Mouse (Mus musculus) heart, embryonic 14.5 days (tissue): ENCODE measurements around the gene Trak1. TPM values are rescaled to one million over a fixed set of nuclear protein-coding genes. Genes with fewer than 3 reads are reported as not detected.

Experiments used
- ATAC-seq: fragments of 200-750 bp; cut with Nextera tagmentation; 2 replicates; pipeline ENCODE4 v1.8.0; 2017; ENCODE audit warnings: low read depth, moderate TSS enrichment; ENCODE audit not compliant: insufficient number of reproducible peaks, insufficient read depth, low FRiP score
- H3K27ac ChIP-seq, 2 experiments: fragments of 200-500 bp in 1 of 2; fragments of 300-500 bp in 1 of 2; sonication (generic) in 1 of 2; replicated peaks in 1 of 2; 2 replicates each; pipeline ENCODE4 v1.5.1; 2012 to 2014; ENCODE audit warnings: low read depth in 2 of 2, low read length in 2 of 2, control low read depth in 1 of 2, mild to moderate bottlenecking in 1 of 2, mixed read lengths in 1 of 2; ENCODE audit not compliant: control insufficient read depth in 1 of 2, insufficient read depth in 1 of 2
- H3K27me3 ChIP-seq: fragments of 300-500 bp; sonication (generic); 2 replicates; pipeline ENCODE4 v1.6.1; 2014; ENCODE audit warnings: mild to moderate bottlenecking, low read length, control low read depth; ENCODE audit not compliant: control insufficient read depth, insufficient read depth
- H3K36me3 ChIP-seq: fragments of 300-500 bp; sonication (generic); 2 replicates; pipeline ENCODE4 v1.6.1; 2014; ENCODE audit warnings: mild to moderate bottlenecking, control low read depth, low read length, mixed read lengths; ENCODE audit not compliant: control insufficient read depth, insufficient read depth
- H3K4me1 ChIP-seq, 2 experiments: fragments of 200-500 bp in 1 of 2; fragments of 300-500 bp in 1 of 2; sonication (generic) in 1 of 2; 2 replicates each; pipeline ENCODE4 v1.6.1; 2012 to 2014; ENCODE audit warnings: low read length in 2 of 2, control low read depth in 1 of 2, mixed read lengths in 1 of 2; ENCODE audit not compliant: control insufficient read depth in 2 of 2, insufficient read depth in 2 of 2
- H3K4me2 ChIP-seq: fragments of 300-500 bp; sonication (generic); 2 replicates; pipeline ENCODE4 v1.6.1; 2014; ENCODE audit warnings: mild to moderate bottlenecking, low read length
- H3K4me3 ChIP-seq, 2 experiments: fragments of 200-500 bp in 1 of 2; fragments of 300-500 bp in 1 of 2; sonication (generic) in 1 of 2; 2 replicates each; pipeline ENCODE4 v1.5.1; 2012 to 2014; ENCODE audit warnings: low read length in 2 of 2, mild to moderate bottlenecking in 2 of 2, control low read depth in 1 of 2, low read depth in 1 of 2, moderate library complexity in 1 of 2; ENCODE audit not compliant: control insufficient read depth in 1 of 2, insufficient read depth in 1 of 2
- H3K9ac ChIP-seq: fragments of 300-500 bp; sonication (generic); 2 replicates; pipeline ENCODE4 v1.6.1; 2014; ENCODE audit warnings: mild to moderate bottlenecking, low read length
- H3K9me3 ChIP-seq: fragments of 300-500 bp; sonication (generic); 2 replicates; pipeline ENCODE4 v1.6.1; 2016; ENCODE audit warnings: low read length, control low read depth; ENCODE audit not compliant: control insufficient read depth
- WGBS: fragments of 180-500 bp; shearing (Covaris S2); extraction: QIAGEN DNeasy Blood & Tissue Kit; methylation state at CpG from one replicate; pipeline ENCODE4 v1.1.7; 2014; 5-methylcytosine and 5-hydroxymethylcytosine counted together
- polyA plus RNA-seq: library from polyadenylated mRNA; unstranded; fragments of >200 nt; fragmentation: Nextera tagmentation; extraction: Ambion mirVana; gene quantifications from 2 replicates; pipeline ENCODE4 v1.2.1, GENCODE M21; 2014

Trak1 gene
- polyA plus RNA-seq, 1 experiment from 2014 or later: 41.3 TPM

DNA sequence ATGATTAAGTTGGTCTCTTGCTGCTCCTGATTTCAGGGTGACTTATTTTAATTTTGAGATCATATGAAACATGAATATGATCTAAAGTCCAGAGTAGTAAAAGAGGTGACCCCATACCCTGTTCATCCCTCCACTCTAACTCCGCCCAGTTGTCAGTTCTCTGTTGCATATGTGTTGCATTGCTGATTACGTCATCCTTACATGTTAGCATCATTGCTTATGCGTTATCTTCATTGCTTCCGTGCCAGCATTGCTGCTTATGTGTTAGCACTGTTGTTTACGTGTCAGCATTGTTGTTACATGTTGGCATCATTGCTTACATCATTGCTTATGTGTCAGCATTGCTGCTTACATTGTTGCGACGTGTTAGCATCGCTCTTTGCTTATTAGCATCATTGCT, 51.8 kb downstream of the Trak1 start:
- H3K4me1 ChIP-seq: peaks cover 52 to 78% of the 10 kb centered on the region in 2 experiments
- no peak overlapping the region; the same call in 1 of the 2 replicates for H3K9ac ChIP-seq
- H3K27me3 ChIP-seq: no peaks in the 10 kb centered on the region
- no peak overlapping the region for H3K4me2 ChIP-seq
- no peaks in the 10 kb centered on the region for H3K9me3 ChIP-seq
- 87% methylated on average over 8 of the region's 8 CpGs for WGBS
- peak overlapping the region in 1 of 2 experiments; percentile 95; a peak in 2 of 4 replicates for H3K27ac ChIP-seq
- H3K36me3 ChIP-seq: no peaks in the 10 kb centered on the region
- ATAC-seq: no peak
- no peak overlapping the region for H3K4me3 ChIP-seq

DNA sequence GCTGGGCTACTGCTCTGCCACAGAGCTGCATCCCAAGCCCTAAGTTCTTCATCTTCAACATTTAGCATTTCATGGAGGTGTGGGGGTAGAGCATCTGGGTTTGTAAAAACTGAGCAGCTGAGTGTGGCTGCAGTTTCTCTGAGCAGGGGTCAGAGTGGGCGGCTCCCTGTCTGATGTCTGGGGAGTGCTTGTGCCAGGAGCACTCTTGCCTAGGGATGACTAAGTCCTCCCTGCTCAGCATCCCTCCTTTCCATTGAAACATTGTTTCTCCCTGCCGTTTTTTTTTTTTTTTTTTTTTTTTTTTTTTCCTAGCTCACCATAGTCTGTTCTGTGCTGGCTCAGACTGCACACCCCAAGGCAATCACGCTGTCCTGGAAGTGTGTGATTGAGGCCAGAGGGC, 53.3 kb downstream of the Trak1 start:
- no peaks in the 10 kb centered on the region for H3K36me3 ChIP-seq
- H3K9me3 ChIP-seq: no peaks in the 10 kb centered on the region
- no peak overlapping the region for H3K4me2 ChIP-seq
- WGBS: 44% methylated on average over 3 of the region's 3 CpGs
- no peak overlapping the region for H3K4me3 ChIP-seq
- ATAC-seq: no peak
- H3K4me1 ChIP-seq: peaks cover 53 to 79% of the 10 kb centered on the region in 2 experiments
- H3K27me3 ChIP-seq: no peaks in the 10 kb centered on the region
- peak overlapping the region; percentile 64 for H3K9ac ChIP-seq
- peak overlapping the region; percentile 6 to 83; a peak in 3 of 4 replicates for H3K27ac ChIP-seq

DNA sequence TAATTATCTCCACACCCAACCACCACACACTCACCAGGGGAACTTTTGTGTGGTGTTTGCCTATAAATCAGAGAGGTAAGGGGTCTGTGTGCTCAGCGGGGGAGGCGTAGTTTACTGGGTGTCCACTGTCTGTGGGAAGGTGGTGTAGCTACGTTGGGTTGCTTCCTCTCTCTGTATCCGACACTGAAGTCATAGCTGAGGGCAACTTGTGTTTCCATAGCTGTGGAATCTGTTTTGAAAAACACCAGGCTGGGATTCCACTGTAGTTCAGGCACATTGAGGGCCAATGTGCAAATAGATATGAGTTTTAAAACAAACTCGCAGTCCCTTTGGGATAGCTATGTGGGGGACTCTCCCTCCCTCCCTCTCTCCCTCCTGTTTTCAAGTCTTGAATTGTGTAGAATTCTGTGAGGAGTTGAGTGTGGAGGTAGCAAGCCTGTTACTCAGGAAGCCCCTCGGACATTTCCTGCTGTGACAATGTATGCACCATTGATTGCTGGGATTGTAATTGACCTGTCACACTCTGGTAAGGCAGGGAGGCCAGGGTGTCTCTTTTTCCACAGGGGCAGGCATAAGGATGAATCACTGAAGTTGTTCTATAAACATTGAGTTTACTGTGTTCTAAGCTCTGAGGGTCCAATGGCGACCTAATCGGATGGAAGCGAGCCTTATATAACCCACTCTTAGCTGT, 54.2 kb downstream of the Trak1 start:
- no peak for ATAC-seq
- 46% methylated on average over 9 of the region's 9 CpGs for WGBS
- H3K9ac ChIP-seq: peak overlapping the region; percentile 64

DNA sequence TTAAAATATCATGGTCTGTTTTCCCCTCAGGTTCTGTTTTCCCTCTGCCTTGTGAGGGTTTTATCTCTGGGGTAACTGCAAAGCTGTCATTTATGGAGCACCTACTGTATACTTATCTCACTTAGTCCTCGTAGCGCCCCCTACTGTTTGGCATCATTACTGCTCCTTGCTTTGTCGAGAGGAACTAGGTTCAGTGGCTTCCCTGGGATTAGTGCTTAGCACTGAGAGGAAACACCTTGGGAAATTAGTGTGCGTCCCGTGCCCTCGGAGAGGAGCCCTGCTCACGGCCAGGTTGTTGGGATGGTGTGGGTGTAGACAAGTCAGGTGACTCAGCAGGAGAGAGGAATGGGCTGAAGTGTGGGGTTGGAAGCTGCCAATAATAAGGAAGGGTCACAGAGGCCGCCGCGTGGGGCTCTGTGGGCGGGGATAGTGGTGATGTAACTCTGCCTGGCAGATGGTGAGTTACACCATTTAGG, 54.9 kb downstream of the Trak1 start:
- H3K4me3 ChIP-seq: no peak overlapping the region
- no peaks in the 10 kb centered on the region for H3K27me3 ChIP-seq
- no peaks in the 10 kb centered on the region for H3K36me3 ChIP-seq
- no peak overlapping the region for H3K4me2 ChIP-seq
- no peaks in the 10 kb centered on the region for H3K9me3 ChIP-seq
- peak overlapping the region; percentile 64; the same call in 1 of the 2 replicates for H3K9ac ChIP-seq
- peak overlapping the region in 1 of 2 experiments; percentile 83; a peak in 2 of 4 replicates for H3K27ac ChIP-seq
- peaks cover 52 to 78% of the 10 kb centered on the region in 2 experiments for H3K4me1 ChIP-seq
- 24% methylated on average over 11 of the region's 11 CpGs for WGBS
- no peak for ATAC-seq

More for the DNA sequence above, 54.2 kb downstream of the Trak1 start:
- Histone ChIP-seq H3K4me3 (no peak overlapping the region), H3K4me1 (peaks cover 54 to 78% of the 10 kb centered on the region in 2 experiments), H3K9me3 (no peaks in the 10 kb centered on the region), H3K36me3 (no peaks in the 10 kb centered on the region), H3K27me3 (no peaks in the 10 kb centered on the region), H3K4me2 (no peak overlapping the region), H3K27ac (peak overlapping the region; percentile 6 to 83)

DNA sequence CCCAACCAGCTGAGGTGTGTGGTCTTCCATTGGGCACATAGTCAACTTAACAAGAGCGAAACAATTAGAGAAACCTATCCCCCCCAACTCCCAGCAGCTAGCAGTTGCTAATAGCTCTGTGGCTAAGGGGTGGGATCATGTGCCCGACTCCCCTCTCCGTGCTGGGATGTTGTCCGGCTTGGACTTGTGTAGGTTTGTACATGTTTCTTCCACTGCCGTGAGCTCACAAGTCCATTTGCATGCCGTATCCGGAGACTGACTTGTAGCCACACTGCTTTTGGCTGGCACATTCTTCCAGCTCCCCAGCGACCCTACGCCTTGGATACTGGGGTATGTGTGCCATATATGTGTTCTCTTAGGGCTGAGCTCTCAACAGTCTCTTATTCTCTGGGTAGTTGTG, 55.4 kb downstream of the Trak1 start:
- Histone ChIP-seq H3K4me2 (no peak overlapping the region), H3K36me3 (no peaks in the 10 kb centered on the region), H3K9ac (no peak overlapping the region), H3K27ac (no peak overlapping the region), H3K4me3 (no peak overlapping the region), H3K4me1 (peaks cover 52 to 78% of the 10 kb centered on the region in 2 experiments), H3K27me3 (no peaks in the 10 kb centered on the region), H3K9me3 (no peaks in the 10 kb centered on the region)
- WGBS: 84% methylated on average over 9 of the region's 9 CpGs
- no peak for ATAC-seq

DNA sequence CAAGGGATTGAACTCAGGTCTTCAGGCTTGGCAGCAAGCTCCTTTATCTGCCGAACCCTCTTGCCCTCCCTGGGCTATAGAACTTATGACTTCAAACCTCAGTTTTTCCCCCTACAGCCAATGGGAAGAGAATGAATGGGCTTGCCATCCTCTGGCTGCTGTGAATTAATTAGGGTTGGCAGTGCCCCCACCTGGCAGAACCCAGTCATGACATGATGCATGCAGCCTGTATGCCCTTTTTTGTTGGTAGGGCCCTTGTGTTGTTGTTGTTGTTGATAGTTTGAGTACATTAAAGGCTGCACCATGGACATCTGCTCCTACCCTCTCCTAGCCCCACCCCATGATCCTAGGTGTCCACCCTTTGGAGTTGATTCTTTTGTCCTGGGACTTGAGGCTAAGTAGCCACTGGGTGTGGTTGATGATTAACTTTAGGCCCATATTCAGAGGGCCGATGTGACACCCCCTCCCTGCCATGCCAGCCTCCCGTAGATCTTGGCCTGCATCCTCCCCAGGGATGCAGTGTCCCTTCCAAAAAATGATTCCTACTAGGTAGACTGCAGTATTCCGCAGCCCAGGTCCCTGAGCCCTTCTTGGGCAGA, 57.6 kb downstream of the Trak1 start:
- H3K27me3 ChIP-seq: no peaks in the 10 kb centered on the region
- H3K9me3 ChIP-seq: no peaks in the 10 kb centered on the region
- H3K27ac ChIP-seq: peak overlapping the region; percentile 81 to 84
- peaks cover 61 to 80% of the 10 kb centered on the region in 2 experiments for H3K4me1 ChIP-seq
- H3K4me2 ChIP-seq: 0 out of 2 replicates have a peak overlapping the region, but pooled peaks have one; percentile 38
- no peak overlapping the region for H3K4me3 ChIP-seq
- no peak for ATAC-seq
- H3K36me3 ChIP-seq: no peaks in the 10 kb centered on the region
- H3K9ac ChIP-seq: peak overlapping the region; percentile 55
- 69% methylated on average over 4 of the region's 4 CpGs for WGBS

DNA sequence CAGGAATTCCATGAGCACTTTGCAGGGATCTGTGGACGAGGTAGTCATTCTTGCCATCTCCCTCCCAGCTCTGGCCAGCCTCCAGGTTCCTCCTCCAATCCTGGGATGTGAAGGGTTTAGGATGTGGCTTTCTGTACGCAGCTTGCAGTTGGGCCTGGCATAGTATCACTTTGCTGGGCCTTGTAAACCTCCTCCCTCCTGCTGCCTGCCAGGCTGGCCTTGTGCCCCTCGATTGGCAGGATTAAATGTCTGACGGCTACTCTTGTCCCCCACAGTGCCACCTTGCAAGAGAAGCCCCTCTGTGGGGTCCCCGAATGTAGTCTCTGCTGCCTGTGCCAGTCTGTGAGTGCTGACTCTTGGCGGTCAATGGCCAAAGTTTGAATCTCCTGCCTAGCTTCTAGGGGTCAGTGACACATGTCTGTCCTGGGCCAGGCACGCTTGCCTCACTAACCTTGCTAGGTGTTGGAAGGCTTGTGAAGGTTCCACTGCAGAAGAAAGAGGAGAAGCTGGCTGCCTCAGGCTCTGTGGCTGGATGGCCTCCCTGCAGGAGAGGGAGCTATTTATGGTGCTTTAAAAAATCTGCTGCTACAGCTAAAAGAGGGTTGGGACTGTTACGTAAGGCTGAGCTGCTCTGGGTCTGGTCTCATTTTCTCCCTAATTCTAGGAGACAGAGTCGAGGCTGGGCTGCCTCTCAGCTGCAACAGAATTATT, 58.3 kb downstream of the Trak1 start:
- Histone ChIP-seq H3K9me3 (no peaks in the 10 kb centered on the region), H3K4me1 (peaks cover 62 to 82% of the 10 kb centered on the region in 2 experiments), H3K4me2 (peak overlapping the region; percentile 38; the same call in 1 of the 2 replicates), H3K27ac (peak overlapping the region; percentile 81 to 84), H3K36me3 (no peaks in the 10 kb centered on the region), H3K27me3 (no peaks in the 10 kb centered on the region), H3K9ac (peak overlapping the region; percentile 55), H3K4me3 (no peak overlapping the region)
- WGBS: 40% methylated on average over 9 of the region's 9 CpGs
- ATAC-seq: no peak
